8 mouse cellular contexts compared by ENCODE assay signal in the genomic region with DNA sequence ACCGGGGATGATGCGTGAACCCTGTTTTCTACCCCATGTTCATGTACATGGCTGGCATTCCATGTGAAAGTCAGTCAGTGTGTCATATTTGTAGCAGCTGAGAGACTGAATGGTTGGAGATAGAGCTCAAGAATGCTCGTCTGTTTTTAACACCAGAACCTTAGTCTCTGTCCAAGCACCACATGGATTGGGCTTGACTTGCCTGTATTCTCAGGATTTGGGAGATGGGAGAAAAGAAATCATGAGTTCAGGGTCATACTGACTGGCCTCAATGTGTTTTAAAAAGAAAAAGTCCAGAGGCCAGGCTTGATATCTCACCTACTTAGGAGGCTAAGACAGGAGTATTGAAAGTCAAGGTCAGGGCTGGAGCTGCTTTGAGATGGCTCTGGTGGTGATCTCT. TPM values are rescaled to one million over a fixed set of nuclear protein-coding genes. Genes with fewer than 3 reads are reported as not detected.
DNase-seq lines count a peak whose midpoint lies in the region; ATAC-seq and TF ChIP-seq lines count a peak whose summit lies in the region.

No protein-coding gene starts in this region.

- H3K9ac ChIP-seq in kidney, embryonic 16.5 days (replicated peaks; ENCODE audit: low read length) = peak overlapping the region; percentile 95
- H3K9ac ChIP-seq in embryonic facial prominence, embryonic 12.5 days = peak overlapping the region; percentile 82
- H3K9ac ChIP-seq in hindbrain, embryonic 15.5 days = peak overlapping the region; percentile 68
- peak overlapping the region; percentile 86 for H3K9ac ChIP-seq in midbrain, postnatal 0 days (replicated peaks; ENCODE audit: low read length, poor library complexity, severe bottlenecking)

- DNase-seq in kidney, postnatal 10 days = no peak
- DNase-seq in midbrain, postnatal 0 days (ENCODE audit: low spot score) = no peak
- DNase-seq in MN1 (ENCODE audit: low spot score) = no peak
- DNase-seq in right cerebral cortex, adult 18-20 months = no peak
- DNase-seq in cerebellum, adult 8-10 months = no peak

- no peak overlapping the region for H3K27ac ChIP-seq in kidney, embryonic 16.5 days (ENCODE audit: low read length)
- H3K27ac ChIP-seq in embryonic facial prominence, embryonic 12.5 days = peak overlapping the region; percentile 94
- peak overlapping the region; percentile 32; the same call in 1 of the 2 replicates for H3K27ac ChIP-seq in hindbrain, embryonic 15.5 days (replicated peaks)
- H3K27ac ChIP-seq in midbrain, postnatal 0 days (ENCODE audit: low read depth, low read length) = 0 out of 2 replicates have a peak overlapping the region, but pooled peaks have one; percentile 87

- peaks cover 36% of the 10 kb centered on the region for H3K4me1 ChIP-seq in kidney, embryonic 16.5 days (ENCODE audit: insufficient read depth, low read length)
- peaks cover 36% of the 10 kb centered on the region for H3K4me1 ChIP-seq in embryonic facial prominence, embryonic 12.5 days
- H3K4me1 ChIP-seq in hindbrain, embryonic 15.5 days (replicated peaks) = peaks cover 47% of the 10 kb centered on the region
- H3K4me1 ChIP-seq in midbrain, postnatal 0 days (ENCODE audit: insufficient read depth, low read length) = peaks cover 18% of the 10 kb centered on the region

- ATAC-seq in kidney, embryonic 16.5 days (ENCODE audit: low FRiP score, low TSS enrichment) = no peak
- no peak for ATAC-seq in embryonic facial prominence, embryonic 12.5 days (ENCODE audit: insufficient number of reproducible peaks, insufficient read depth, low FRiP score, low TSS enrichment)
- no peak for ATAC-seq in hindbrain, embryonic 15.5 days (ENCODE audit: low FRiP score, low read depth)
- no peak for ATAC-seq in midbrain, postnatal 0 days (ENCODE audit: low FRiP score)

- peak overlapping the region; percentile 62 for H3K4me2 ChIP-seq in kidney, embryonic 16.5 days (replicated peaks; ENCODE audit: low read depth, low read length)
- H3K4me2 ChIP-seq in embryonic facial prominence, embryonic 12.5 days (replicated peaks) = peak overlapping the region; percentile 90
- peak overlapping the region; percentile 61 for H3K4me2 ChIP-seq in hindbrain, embryonic 15.5 days
- H3K4me2 ChIP-seq in midbrain, postnatal 0 days (ENCODE audit: low read depth, low read length, poor library complexity, severe bottlenecking) = peak overlapping the region; percentile 79

- peak overlapping the region; percentile 63 for H3K4me3 ChIP-seq in kidney, embryonic 16.5 days (ENCODE audit: low read length)
- H3K4me3 ChIP-seq in embryonic facial prominence, embryonic 12.5 days = peak overlapping the region; percentile 72
- H3K4me3 ChIP-seq in hindbrain, embryonic 15.5 days = peak overlapping the region; percentile 78
- H3K4me3 ChIP-seq in midbrain, postnatal 0 days (ENCODE audit: low read depth, low read length) = peak overlapping the region; percentile 78

- H3K27me3 ChIP-seq in kidney, embryonic 16.5 days (ENCODE audit: insufficient read depth, low read length) = no peaks in the 10 kb centered on the region
- H3K27me3 ChIP-seq in embryonic facial prominence, embryonic 12.5 days = no peaks in the 10 kb centered on the region
- H3K27me3 ChIP-seq in hindbrain, embryonic 15.5 days = no peaks in the 10 kb centered on the region
- H3K27me3 ChIP-seq in midbrain, postnatal 0 days (ENCODE audit: insufficient read depth, low read length) = no peaks in the 10 kb centered on the region

- peaks cover 8% of the 10 kb centered on the region for H3K36me3 ChIP-seq in kidney, embryonic 16.5 days (ENCODE audit: insufficient read depth, low read length)
- H3K36me3 ChIP-seq in embryonic facial prominence, embryonic 12.5 days = 0 out of 2 replicates have a peak, but pooled peaks cover 7% of the 10 kb centered on the region
- H3K36me3 ChIP-seq in hindbrain, embryonic 15.5 days = no peaks in the 10 kb centered on the region
- H3K36me3 ChIP-seq in midbrain, postnatal 0 days (ENCODE audit: insufficient read depth, low read length) = no peaks in the 10 kb centered on the region

- WGBS in kidney, embryonic 16.5 days = 21% methylated on average over 3 of the region's 3 CpGs
- WGBS in embryonic facial prominence, embryonic 12.5 days = 24% methylated on average over 3 of the region's 3 CpGs
- WGBS in hindbrain, embryonic 15.5 days = 26% methylated on average over 3 of the region's 3 CpGs
- WGBS in midbrain, postnatal 0 days = 23% methylated on average over 3 of the region's 3 CpGs

- H3K9me3 ChIP-seq in kidney, embryonic 16.5 days (ENCODE audit: low read length) = no peaks in the 10 kb centered on the region
- H3K9me3 ChIP-seq in embryonic facial prominence, embryonic 12.5 days = no peaks in the 10 kb centered on the region
- no peaks in the 10 kb centered on the region for H3K9me3 ChIP-seq in hindbrain, embryonic 15.5 days
- H3K9me3 ChIP-seq in midbrain, postnatal 0 days (ENCODE audit: low read length) = no peaks in the 10 kb centered on the region

- no peak for TF ChIP-seq CTCF in midbrain, postnatal 0 days (IDR thresholded peaks at IDR 0.05)

RNA-seq across cellular contexts. Expression of gene Atf5, which starts 1.0 kb away (rescaled TPM):
- 3.5 and 4.3 TPM in 2 replicates for polyA plus RNA-seq in kidney, embryonic 16.5 days (2015; fragmentation: Nextera tagmentation; extraction: Ambion mirVana)
- 5.3 and 5.8 TPM in 2 replicates for polyA plus RNA-seq in embryonic facial prominence, embryonic 12.5 days (2016; fragmentation: Nextera tagmentation; extraction: Ambion mirVana)
- 3.9 and 4.0 TPM in 2 replicates for polyA plus RNA-seq in hindbrain, embryonic 15.5 days (2015; fragmentation: Nextera tagmentation; extraction: Ambion mirVana)
- total RNA-seq in midbrain, postnatal 0 days (2014; rRNA removed) = 4.8 and 6.8 TPM in 2 replicates
- 3.4 and 3.7 TPM in 2 replicates for polyA plus RNA-seq in midbrain, postnatal 0 days (2015; fragmentation: Nextera tagmentation; extraction: Ambion mirVana)

RNA-seq across cellular contexts. Expression of gene Il4i1, which starts 1.3 kb away (rescaled TPM):
- 1.1 and 1.5 TPM in 2 replicates for polyA plus RNA-seq in kidney, embryonic 16.5 days (2015; fragmentation: Nextera tagmentation; extraction: Ambion mirVana)
- 1.2 and 2.5 TPM in 2 replicates for polyA plus RNA-seq in embryonic facial prominence, embryonic 12.5 days (2016; fragmentation: Nextera tagmentation; extraction: Ambion mirVana)
- 1.0 and 1.3 TPM in 2 replicates for polyA plus RNA-seq in hindbrain, embryonic 15.5 days (2015; fragmentation: Nextera tagmentation; extraction: Ambion mirVana)
- total RNA-seq in midbrain, postnatal 0 days (2014; rRNA removed) = not detected in 2 replicates
- 0.62 and 1.1 TPM in 2 replicates for polyA plus RNA-seq in midbrain, postnatal 0 days (2015; fragmentation: Nextera tagmentation; extraction: Ambion mirVana)

RNA-seq across cellular contexts. Expression of gene Nup62, which starts 1.6 kb away (rescaled TPM):
- 99.9 and 105 TPM in 2 replicates for polyA plus RNA-seq in kidney, embryonic 16.5 days (2015; fragmentation: Nextera tagmentation; extraction: Ambion mirVana)
- polyA plus RNA-seq in embryonic facial prominence, embryonic 12.5 days (2016; fragmentation: Nextera tagmentation; extraction: Ambion mirVana) = 102 and 104 TPM in 2 replicates
- polyA plus RNA-seq in hindbrain, embryonic 15.5 days (2015; fragmentation: Nextera tagmentation; extraction: Ambion mirVana) = 45.8 and 49.5 TPM in 2 replicates
- total RNA-seq in midbrain, postnatal 0 days (2014; rRNA removed) = 51.4 and 65.9 TPM in 2 replicates
- polyA plus RNA-seq in midbrain, postnatal 0 days (2015; fragmentation: Nextera tagmentation; extraction: Ambion mirVana) = 45.8 and 46.9 TPM in 2 replicates

RNA-seq across cellular contexts. Expression of gene Akt1s1, which starts 31.4 kb away (rescaled TPM):
- 117 and 126 TPM in 2 replicates for polyA plus RNA-seq in kidney, embryonic 16.5 days (2015; fragmentation: Nextera tagmentation; extraction: Ambion mirVana)
- 116 and 120 TPM in 2 replicates for polyA plus RNA-seq in embryonic facial prominence, embryonic 12.5 days (2016; fragmentation: Nextera tagmentation; extraction: Ambion mirVana)
- 90.1 and 99.1 TPM in 2 replicates for polyA plus RNA-seq in hindbrain, embryonic 15.5 days (2015; fragmentation: Nextera tagmentation; extraction: Ambion mirVana)
- 104 and 120 TPM in 2 replicates for total RNA-seq in midbrain, postnatal 0 days (2014; rRNA removed)
- polyA plus RNA-seq in midbrain, postnatal 0 days (2015; fragmentation: Nextera tagmentation; extraction: Ambion mirVana) = 89.1 and 91.0 TPM in 2 replicates

RNA-seq across cellular contexts. Expression of gene Tbc1d17, which starts 31.4 kb away (rescaled TPM):
- 93.9 and 94.9 TPM in 2 replicates for polyA plus RNA-seq in kidney, embryonic 16.5 days (2015; fragmentation: Nextera tagmentation; extraction: Ambion mirVana)
- polyA plus RNA-seq in embryonic facial prominence, embryonic 12.5 days (2016; fragmentation: Nextera tagmentation; extraction: Ambion mirVana) = 94.3 and 105 TPM in 2 replicates
- polyA plus RNA-seq in hindbrain, embryonic 15.5 days (2015; fragmentation: Nextera tagmentation; extraction: Ambion mirVana) = 109 and 118 TPM in 2 replicates
- 79.7 and 129 TPM in 2 replicates for total RNA-seq in midbrain, postnatal 0 days (2014; rRNA removed)
- polyA plus RNA-seq in midbrain, postnatal 0 days (2015; fragmentation: Nextera tagmentation; extraction: Ambion mirVana) = 115 and 126 TPM in 2 replicates
